Mouse (Mus musculus): Measurements from ENCODE around the gene Gpr33. TPM values are rescaled to one million over a fixed set of nuclear protein-coding genes. Genes with fewer than 3 reads are reported as not detected.

Gene Gpr33
- not detected in 2 replicates for polyA plus RNA-seq (2015; fragmentation: Nextera tagmentation; extraction: Ambion mirVana)

GRCm38 (mm10) chr12:52027963-52028362, at the start of gene Gpr33:
TSS of gene Gpr33 (minus strand) at chr12:52028063.
- 66% methylated on average over 3 of the region's 3 CpGs for WGBS (ENCODE audit: insufficient replicate concordance)

GRCm38 (mm10) chr12:52049324-52049723, 21.5 kb upstream of the Gpr33 start:
- Histone ChIP-seq H3K9ac (ENCODE audit: low read depth, low read length) (no peak overlapping the region), H3K9me3 (replicated peaks; ENCODE audit: control insufficient read depth, low read length) (no peaks in the 10 kb centered on the region), H3K36me3 (ENCODE audit: control insufficient read depth, insufficient read depth) (no peaks in the 10 kb centered on the region), H3K27ac (ENCODE audit: low read length) (no peak overlapping the region), H3K4me1 (ENCODE audit: control insufficient read depth, low read depth, low read length) (no peaks in the 10 kb centered on the region), H3K27me3 (ENCODE audit: control insufficient read depth, insufficient read depth, low read depth, low read length) (no peaks in the 10 kb centered on the region), H3K4me2 (ENCODE audit: low read depth, low read length) (no peak overlapping the region), H3K4me3 (ENCODE audit: low read depth, low read length) (no peak overlapping the region)
- 19% methylated on average over 2 of the region's 2 CpGs for WGBS (ENCODE audit: insufficient replicate concordance)
- no peak for ATAC-seq (ENCODE audit: low read depth)

More at GRCm38 (mm10) chr12:52027963-52028362, at the start of gene Gpr33:
- no peak for ATAC-seq (ENCODE audit: low read depth)
- Histone ChIP-seq H3K4me3 (ENCODE audit: low read depth, low read length) (no peak within 1 kb of the TSS), H3K4me2 (ENCODE audit: low read depth, low read length) (no peak within 1 kb of the TSS), H3K36me3 (ENCODE audit: control insufficient read depth, insufficient read depth) (no peaks in the 10 kb centered on the region), H3K27ac (ENCODE audit: low read length) (no peak within 1 kb of the TSS), H3K27me3 (ENCODE audit: control insufficient read depth, insufficient read depth, low read depth, low read length) (no peaks in the 10 kb centered on the region), H3K9ac (ENCODE audit: low read depth, low read length) (no peak within 1 kb of the TSS), H3K4me1 (ENCODE audit: control insufficient read depth, low read depth, low read length) (no peaks in the 10 kb centered on the region), H3K9me3 (replicated peaks; ENCODE audit: control insufficient read depth, low read length) (no peaks in the 10 kb centered on the region)

GRCm38 (mm10) chr12:52046371-52046770, 18.5 kb upstream of the Gpr33 start:
- H3K4me3 ChIP-seq (ENCODE audit: low read depth, low read length), result no peak overlapping the region
- H3K9ac ChIP-seq (ENCODE audit: low read depth, low read length), result no peak overlapping the region
- no peaks in the 10 kb centered on the region for H3K27me3 ChIP-seq (ENCODE audit: control insufficient read depth, insufficient read depth, low read depth, low read length)
- H3K4me2 ChIP-seq (ENCODE audit: low read depth, low read length), result no peak overlapping the region
- H3K27ac ChIP-seq (ENCODE audit: low read length), result no peak overlapping the region
- no peaks in the 10 kb centered on the region for H3K9me3 ChIP-seq (replicated peaks; ENCODE audit: control insufficient read depth, low read length)
- H3K4me1 ChIP-seq (ENCODE audit: control insufficient read depth, low read depth, low read length), result no peaks in the 10 kb centered on the region
- 15% methylated on average over 4 of the region's 4 CpGs for WGBS (ENCODE audit: insufficient replicate concordance)
- no peak for ATAC-seq (ENCODE audit: low read depth)
- H3K36me3 ChIP-seq (ENCODE audit: control insufficient read depth, insufficient read depth), result no peaks in the 10 kb centered on the region

- Histone ChIP-seq H3K36me3 (ENCODE audit: control insufficient read depth, insufficient read depth) (no peaks in the 10 kb centered on the region), H3K9ac (ENCODE audit: low read depth, low read length) (no peak overlapping the region), H3K4me3 (ENCODE audit: low read depth, low read length) (no peak overlapping the region), H3K27me3 (ENCODE audit: control insufficient read depth, insufficient read depth, low read depth, low read length) (no peaks in the 10 kb centered on the region), H3K4me2 (ENCODE audit: low read depth, low read length) (no peak overlapping the region), H3K9me3 (replicated peaks; ENCODE audit: control insufficient read depth, low read length) (no peaks in the 10 kb centered on the region), H3K27ac (ENCODE audit: low read length) (no peak overlapping the region), H3K4me1 (ENCODE audit: control insufficient read depth, low read depth, low read length) (no peaks in the 10 kb centered on the region)
- no peak for ATAC-seq (ENCODE audit: low read depth)
- WGBS (ENCODE audit: insufficient replicate concordance), result 55% methylated on average over 10 of the region's 10 CpGs
Observed at GRCm38 (mm10) chr12:52042818-52043336, 15.0 kb upstream of the Gpr33 start.

- Histone ChIP-seq H3K9ac (ENCODE audit: low read depth, low read length) (no peak overlapping the region), H3K27ac (ENCODE audit: low read length) (no peak overlapping the region), H3K4me2 (ENCODE audit: low read depth, low read length) (no peak overlapping the region), H3K36me3 (ENCODE audit: control insufficient read depth, insufficient read depth) (no peaks in the 10 kb centered on the region), H3K4me3 (ENCODE audit: low read depth, low read length) (no peak overlapping the region), H3K27me3 (ENCODE audit: control insufficient read depth, insufficient read depth, low read depth, low read length) (no peaks in the 10 kb centered on the region), H3K9me3 (replicated peaks; ENCODE audit: control insufficient read depth, low read length) (no peaks in the 10 kb centered on the region), H3K4me1 (ENCODE audit: control insufficient read depth, low read depth, low read length) (no peaks in the 10 kb centered on the region)
- 48% methylated on average over 3 of the region's 3 CpGs for WGBS (ENCODE audit: insufficient replicate concordance)
- ATAC-seq (ENCODE audit: low read depth), result no peak
Observed at GRCm38 (mm10) chr12:52038352-52038751, 10.5 kb upstream of the Gpr33 start.

- no peak for ATAC-seq (ENCODE audit: low read depth)
- Histone ChIP-seq H3K9ac (ENCODE audit: low read depth, low read length) (no peak overlapping the region), H3K4me3 (ENCODE audit: low read depth, low read length) (no peak overlapping the region), H3K36me3 (ENCODE audit: control insufficient read depth, insufficient read depth) (no peaks in the 10 kb centered on the region), H3K27me3 (ENCODE audit: control insufficient read depth, insufficient read depth, low read depth, low read length) (no peaks in the 10 kb centered on the region), H3K9me3 (replicated peaks; ENCODE audit: control insufficient read depth, low read length) (no peaks in the 10 kb centered on the region), H3K4me1 (ENCODE audit: control insufficient read depth, low read depth, low read length) (no peaks in the 10 kb centered on the region), H3K4me2 (ENCODE audit: low read depth, low read length) (no peak overlapping the region), H3K27ac (ENCODE audit: low read length) (no peak overlapping the region)
- 77% methylated on average over 3 of the region's 3 CpGs for WGBS (ENCODE audit: insufficient replicate concordance)
Observed at GRCm38 (mm10) chr12:52034956-52035355, 7.1 kb upstream of the Gpr33 start.

GRCm38 (mm10) chr12:52032276-52032675, 4.4 kb upstream of the Gpr33 start:
- Histone ChIP-seq H3K4me2 (ENCODE audit: low read depth, low read length) (no peak overlapping the region), H3K27me3 (ENCODE audit: control insufficient read depth, insufficient read depth, low read depth, low read length) (no peaks in the 10 kb centered on the region), H3K27ac (ENCODE audit: low read length) (no peak overlapping the region), H3K9me3 (replicated peaks; ENCODE audit: control insufficient read depth, low read length) (no peaks in the 10 kb centered on the region), H3K4me3 (ENCODE audit: low read depth, low read length) (no peak overlapping the region), H3K36me3 (ENCODE audit: control insufficient read depth, insufficient read depth) (no peaks in the 10 kb centered on the region), H3K4me1 (ENCODE audit: control insufficient read depth, low read depth, low read length) (no peaks in the 10 kb centered on the region), H3K9ac (ENCODE audit: low read depth, low read length) (no peak overlapping the region)
- no peak for ATAC-seq (ENCODE audit: low read depth)
- WGBS (ENCODE audit: insufficient replicate concordance), result 66% methylated on average over 6 of the region's 6 CpGs

- 69% methylated on average over 7 of the region's 7 CpGs for WGBS (ENCODE audit: insufficient replicate concordance)
- Histone ChIP-seq H3K4me1 (ENCODE audit: control insufficient read depth, low read depth, low read length) (no peaks in the 10 kb centered on the region), H3K4me3 (ENCODE audit: low read depth, low read length) (no peak overlapping the region), H3K9me3 (replicated peaks; ENCODE audit: control insufficient read depth, low read length) (no peaks in the 10 kb centered on the region), H3K27ac (ENCODE audit: low read length) (no peak overlapping the region), H3K4me2 (ENCODE audit: low read depth, low read length) (no peak overlapping the region), H3K36me3 (ENCODE audit: control insufficient read depth, insufficient read depth) (no peaks in the 10 kb centered on the region), H3K9ac (ENCODE audit: low read depth, low read length) (no peak overlapping the region), H3K27me3 (ENCODE audit: control insufficient read depth, insufficient read depth, low read depth, low read length) (no peaks in the 10 kb centered on the region)
- ATAC-seq (ENCODE audit: low read depth), result no peak
Observed at GRCm38 (mm10) chr12:52014494-52015029, 13.3 kb downstream of the Gpr33 start.

- no peaks in the 10 kb centered on the region for H3K4me1 ChIP-seq (ENCODE audit: control insufficient read depth, low read depth, low read length)
- no peak overlapping the region for H3K9ac ChIP-seq (ENCODE audit: low read depth, low read length)
- H3K36me3 ChIP-seq (ENCODE audit: control insufficient read depth, insufficient read depth), result no peaks in the 10 kb centered on the region
- no peak overlapping the region for H3K27ac ChIP-seq (ENCODE audit: low read length)
- ATAC-seq (ENCODE audit: low read depth), result no peak
- WGBS (ENCODE audit: insufficient replicate concordance), result 71% methylated on average over 11 of the region's 11 CpGs
- no peak overlapping the region for H3K4me2 ChIP-seq (ENCODE audit: low read depth, low read length)
- no peak overlapping the region for H3K4me3 ChIP-seq (ENCODE audit: low read depth, low read length)
- H3K9me3 ChIP-seq (replicated peaks; ENCODE audit: control insufficient read depth, low read length), result no peaks in the 10 kb centered on the region
- no peaks in the 10 kb centered on the region for H3K27me3 ChIP-seq (ENCODE audit: control insufficient read depth, insufficient read depth, low read depth, low read length)
Observed at GRCm38 (mm10) chr12:52014044-52014443, 13.8 kb downstream of the Gpr33 start.

All from liver, embryonic 16.5 days (tissue).